Mouse (Mus musculus): ENCODE measurements around the gene Stx1b. TPM values are rescaled to one million over a fixed set of nuclear protein-coding genes. Genes with fewer than 3 reads are reported as not detected.
A peak's percentile ranks its signal among the peaks of the same experiment; 100 is the strongest.

The Stx1b gene
- total and polyA plus RNA-seq, 3 experiments = 0.15 to 0.56 TPM; not detected in 1

DNA sequence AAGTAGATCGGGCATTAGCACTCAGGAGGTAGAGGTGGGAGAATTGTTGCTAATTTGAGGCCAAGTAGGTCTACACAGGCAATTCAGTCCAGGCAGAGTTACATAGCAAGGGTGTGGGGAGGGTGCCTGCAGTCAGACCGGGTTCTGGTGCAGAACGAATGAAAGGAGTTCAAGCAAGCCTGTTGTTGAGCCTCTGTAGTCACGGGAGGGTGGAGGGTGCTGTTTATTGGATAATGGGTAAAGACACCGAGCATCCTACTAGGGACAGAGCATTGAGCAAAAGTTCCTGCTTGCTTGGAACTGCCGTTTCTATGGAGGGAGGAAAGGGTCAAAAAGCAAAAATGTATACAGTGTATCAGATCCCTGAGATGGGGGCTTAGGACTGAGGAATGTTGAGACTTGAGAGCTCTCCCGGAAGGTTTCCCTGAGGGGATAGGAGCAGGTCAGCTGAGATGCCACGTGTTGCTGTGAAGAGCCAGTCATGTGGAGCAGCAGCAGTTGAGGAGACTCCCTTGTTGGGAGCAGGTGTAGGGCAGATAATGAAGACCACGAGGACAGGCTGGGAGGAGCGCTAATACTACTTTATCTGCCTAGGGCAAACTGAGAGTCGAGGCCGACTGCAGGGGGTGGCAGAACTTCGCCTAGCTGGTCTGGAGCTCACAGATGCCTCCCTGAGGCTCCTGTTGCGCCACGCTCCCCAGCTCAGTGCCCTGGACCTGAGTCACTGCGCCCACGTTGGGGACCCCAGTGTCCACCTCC is 57.3 kb downstream of the Stx1b start (continued):
- TF ChIP-seq SIN3A (IDR thresholded peaks at IDR 0.05; ENCODE audit: low read length) (peak; percentile 95), USF2 (IDR thresholded peaks at IDR 0.05; ENCODE audit: borderline replicate concordance in 1 of 2, insufficient read depth in 1 of 2, low read depth in 1 of 2, low read length in 2 of 2) (peak in 1 of 2 experiments; percentile 96; a peak in 2 of 4 replicates), EP300 (IDR thresholded peaks at IDR 0.05; ENCODE audit: low read depth in 1 of 2, low read length in 2 of 2) (peak in 1 of 2 experiments; percentile 85; a peak in 3 of 4 replicates)

DNA sequence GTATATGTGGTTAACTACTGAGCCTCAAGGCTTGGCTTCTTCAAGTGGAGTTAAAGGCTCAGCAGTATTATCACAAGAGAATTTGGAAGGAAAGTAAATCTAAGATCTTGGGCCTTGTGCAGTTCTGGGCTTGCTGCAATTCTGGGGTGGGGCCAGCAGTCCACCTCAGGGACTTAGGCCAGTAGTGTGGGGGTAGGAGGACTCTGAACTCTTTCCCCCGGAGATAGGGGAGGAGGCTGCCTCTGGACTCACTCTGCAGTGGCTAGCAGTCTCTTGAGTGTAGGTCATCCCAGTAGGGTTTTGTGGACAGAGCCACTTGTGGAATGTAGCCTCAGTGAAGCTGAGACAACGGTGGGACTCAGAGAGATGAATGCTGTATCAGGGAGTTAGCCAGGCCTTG is 58.6 kb downstream of the Stx1b start:
- peaks cover 8 to 26% of the 10 kb centered on the region in 2 experiments for H3K4me1 ChIP-seq (ENCODE audit: control insufficient read depth in 1 of 2, insufficient read depth in 2 of 2, low read length in 2 of 2)
- H3K9me3 ChIP-seq (replicated peaks; ENCODE audit: insufficient read depth, low read length) = no peaks in the 10 kb centered on the region
- H3K9ac ChIP-seq (ENCODE audit: control insufficient read depth, low read depth, low read length, poor library complexity, severe bottlenecking) = no peak overlapping the region
- TF ChIP-seq MAFK (IDR thresholded peaks at IDR 0.05; ENCODE audit: borderline replicate concordance, low read depth, low read length) (no peak), NELFE (IDR thresholded peaks at IDR 0.05; ENCODE audit: low read depth, low read length) (no peak), E2F4 (IDR thresholded peaks at IDR 0.05; ENCODE audit: borderline replicate concordance, low read depth, low read length) (no peak), CHD2 (IDR thresholded peaks at IDR 0.05; ENCODE audit: low read length) (no peak), KAT2A (conservative IDR thresholded peaks at IDR 0.05; ENCODE audit: low read depth, low read length) (no peak), TBP (IDR thresholded peaks at IDR 0.05; ENCODE audit: low read depth, low read length) (no peak), MYB (IDR thresholded peaks at IDR 0.05; ENCODE audit: low read depth, low read length) (no peak), UBTF (IDR thresholded peaks at IDR 0.05; ENCODE audit: borderline replicate concordance, insufficient read depth, low read depth, low read length) (no peak), CTCF (IDR thresholded peaks at IDR 0.05 in 2 of 3, conservative IDR thresholded peaks at IDR 0.05 in 1 of 3; ENCODE audit: control insufficient read depth in 1 of 3, insufficient read depth in 1 of 3, low read depth in 2 of 3, low read length in 3 of 3, poor library complexity in 1 of 3, severe bottlenecking in 1 of 3) (no peak), ZNF384 (IDR thresholded peaks at IDR 0.05; ENCODE audit: low read depth, low read length) (no peak)
- H3K4me3 ChIP-seq (ENCODE audit: control insufficient read depth in 1 of 2, insufficient read depth in 1 of 2, low read depth in 2 of 2, low read length in 2 of 2) = no peak overlapping the region
- no peaks in the 10 kb centered on the region for H3K27me3 ChIP-seq (ENCODE audit: control insufficient read depth in 1 of 2, insufficient read depth in 2 of 2, low read length in 2 of 2)
- H3K79me2 ChIP-seq (ENCODE audit: control insufficient read depth, insufficient read depth, low read length, poor library complexity) = peaks cover 22% of the 10 kb centered on the region
- H3K27ac ChIP-seq (ENCODE audit: control insufficient read depth, low read depth, low read length) = no peak overlapping the region
- DNase-seq (ENCODE audit: low read depth, low spot score) = no peak
- H3K36me3 ChIP-seq (ENCODE audit: control insufficient read depth in 1 of 2, insufficient read depth in 2 of 2, low read length in 2 of 2) = peaks cover 0 to 19% of the 10 kb centered on the region in 2 experiments; a peak in 2 of 4 replicates

DNA sequence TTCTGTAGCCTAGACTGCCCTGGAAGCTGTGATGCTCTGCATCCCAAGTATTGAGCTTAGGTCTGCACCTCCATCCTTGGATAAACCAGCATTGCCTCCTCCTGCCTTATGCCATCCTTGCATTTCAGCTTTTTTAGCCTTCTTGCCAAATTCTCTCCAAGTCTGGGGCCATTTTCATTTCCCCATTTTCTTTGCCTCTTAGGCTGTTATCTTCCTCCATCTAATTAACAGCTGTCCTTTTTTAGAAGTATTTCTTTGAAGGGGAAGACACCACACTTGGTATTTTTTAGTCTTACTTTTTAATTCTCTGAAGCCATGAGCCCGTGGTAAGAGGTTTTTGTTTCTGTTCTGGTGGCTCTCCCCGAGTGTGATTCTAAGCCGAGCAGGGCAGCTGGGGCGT is 60.7 kb downstream of the Stx1b start:
- Histone ChIP-seq H3K36me3 (ENCODE audit: control insufficient read depth in 1 of 2, insufficient read depth in 2 of 2, low read length in 2 of 2) (peaks cover 0 to 28% of the 10 kb centered on the region in 2 experiments; a peak in 2 of 4 replicates), H3K27me3 (ENCODE audit: control insufficient read depth in 1 of 2, insufficient read depth in 2 of 2, low read length in 2 of 2) (no peaks in the 10 kb centered on the region)
- TF ChIP-seq ZKSCAN1 (IDR thresholded peaks at IDR 0.05; ENCODE audit: low read depth, low read length) = no peak
- no peak for TF ChIP-seq ELF1 (IDR thresholded peaks at IDR 0.05; ENCODE audit: low read depth, low read length)
- TF ChIP-seq ETS1 (IDR thresholded peaks at IDR 0.05; ENCODE audit: low read depth, low read length) = peak; percentile 61
- no peak for TF ChIP-seq MXI1 (IDR thresholded peaks at IDR 0.05; ENCODE audit: low read depth, low read length)
- TF ChIP-seq CTCF (IDR thresholded peaks at IDR 0.05 in 2 of 3, conservative IDR thresholded peaks at IDR 0.05 in 1 of 3; ENCODE audit: control insufficient read depth in 1 of 3, insufficient read depth in 1 of 3, low read depth in 2 of 3, low read length in 3 of 3, poor library complexity in 1 of 3, severe bottlenecking in 1 of 3) = no peak
- TF ChIP-seq E2F4 (IDR thresholded peaks at IDR 0.05; ENCODE audit: borderline replicate concordance, low read depth, low read length) = no peak
- no peak for TF ChIP-seq USF2 (IDR thresholded peaks at IDR 0.05; ENCODE audit: borderline replicate concordance in 1 of 2, insufficient read depth in 1 of 2, low read depth in 1 of 2, low read length in 2 of 2)
- no peak for TF ChIP-seq MYC (IDR thresholded peaks at IDR 0.05; ENCODE audit: low read depth, low read length)
- no peak for TF ChIP-seq MAFK (IDR thresholded peaks at IDR 0.05; ENCODE audit: borderline replicate concordance, low read depth, low read length)
- no peak for TF ChIP-seq MEF2A (IDR thresholded peaks at IDR 0.05; ENCODE audit: extremely low read depth, insufficient replicate concordance, low read depth, low read length, poor library complexity, severe bottlenecking)
- no peak for TF ChIP-seq BHLHE40 (IDR thresholded peaks at IDR 0.05; ENCODE audit: borderline replicate concordance, low read depth, low read length)
- peak in 1 of 2 experiments; percentile 12; a peak in 1 of 4 replicates for TF ChIP-seq EP300 (IDR thresholded peaks at IDR 0.05; ENCODE audit: low read depth in 1 of 2, low read length in 2 of 2)
- TF ChIP-seq TCF12 (IDR thresholded peaks at IDR 0.05; ENCODE audit: low read depth, low read length) = no peak
- TF ChIP-seq KAT2A (conservative IDR thresholded peaks at IDR 0.05; ENCODE audit: low read depth, low read length) = no peak
- TF ChIP-seq CHD1 (IDR thresholded peaks at IDR 0.05; ENCODE audit: low read depth, low read length) = no peak
- TF ChIP-seq TBP (IDR thresholded peaks at IDR 0.05; ENCODE audit: low read depth, low read length) = no peak
- no peak for TF ChIP-seq MYB (IDR thresholded peaks at IDR 0.05; ENCODE audit: low read depth, low read length)
- TF ChIP-seq ZNF384 (IDR thresholded peaks at IDR 0.05; ENCODE audit: low read depth, low read length) = no peak
- TF ChIP-seq POLR2A (IDR thresholded peaks at IDR 0.05; ENCODE audit: control insufficient read depth in 1 of 2, insufficient read depth in 1 of 2, low read depth in 1 of 2, low read length in 2 of 2, poor library complexity in 1 of 2) = no peak
- no peak for TF ChIP-seq HCFC1 (IDR thresholded peaks at IDR 0.05; ENCODE audit: low read depth, low read length)
- no peak for TF ChIP-seq GABPA (IDR thresholded peaks at IDR 0.05; ENCODE audit: low read depth, low read length)

More for the DNA sequence above, 60.7 kb downstream of the Stx1b start:
- Histone ChIP-seq H3K79me2 (ENCODE audit: control insufficient read depth, insufficient read depth, low read length, poor library complexity) (peaks cover 12% of the 10 kb centered on the region), H3K9me3 (replicated peaks; ENCODE audit: insufficient read depth, low read length) (no peaks in the 10 kb centered on the region), H3K4me1 (ENCODE audit: control insufficient read depth in 1 of 2, insufficient read depth in 2 of 2, low read length in 2 of 2) (peaks cover 18 to 37% of the 10 kb centered on the region in 2 experiments), H3K27ac (ENCODE audit: control insufficient read depth, low read depth, low read length) (no peak overlapping the region), H3K9ac (ENCODE audit: control insufficient read depth, low read depth, low read length, poor library complexity, severe bottlenecking) (no peak overlapping the region), H3K4me3 (ENCODE audit: control insufficient read depth in 1 of 2, insufficient read depth in 1 of 2, low read depth in 2 of 2, low read length in 2 of 2) (no peak overlapping the region)
- peak; percentile 46 for DNase-seq (ENCODE audit: low read depth, low spot score)

Measured in MEL (cell line).